In genomic region chr3:84582913-84583276, GRCm38 (mm10) we compare ENCODE assay signal across 9 mouse cellular contexts. TPM values are rescaled to one million over a fixed set of nuclear protein-coding genes. Genes with fewer than 3 reads are reported as not detected.
DNase-seq lines count a peak whose midpoint lies in the region; ATAC-seq and TF ChIP-seq lines count a peak whose summit lies in the region.
"Had no signal": no experiment of that assay in that cellular context is flagged by ENCODE, and none has a peak within 500 bp of the region (broad histone marks: within the 10 kb centered on the region; RNA-seq: fewer than 3 reads in every experiment).

No protein-coding gene starts in this region.

- peak overlapping the region; percentile 93 for H3K4me2 ChIP-seq in forebrain, embryonic 12.5 days
- H3K4me2 ChIP-seq in liver, embryonic 13.5 days, result peak overlapping the region; percentile 93

- TF ChIP-seq EP300 in heart, adult 2 months (IDR thresholded peaks at IDR 0.05; ENCODE audit: insufficient read depth, low read depth, low read length), result no peak

- under 1% methylated on average over 27 of the region's 27 CpGs for WGBS in heart, adult 2 months
- WGBS in forebrain, embryonic 12.5 days, result 0% methylated on average over 27 of the region's 27 CpGs
- under 1% methylated on average over 27 of the region's 27 CpGs for WGBS in liver, embryonic 13.5 days (ENCODE audit: insufficient replicate concordance)

- peaks cover 8% of the 10 kb centered on the region; the same call in 1 of the 2 replicates for H3K36me3 ChIP-seq in heart, adult 2 months (ENCODE audit: control insufficient read depth, insufficient read depth, low read length)
- H3K36me3 ChIP-seq in forebrain, embryonic 12.5 days (replicated peaks), result no peaks in the 10 kb centered on the region
- H3K36me3 ChIP-seq in liver, embryonic 13.5 days, result no peaks in the 10 kb centered on the region

- H3K9me3 ChIP-seq in forebrain, embryonic 12.5 days, result no peaks in the 10 kb centered on the region
- no peaks in the 10 kb centered on the region for H3K9me3 ChIP-seq in liver, embryonic 13.5 days (replicated peaks)

- no peak for DNase-seq in heart, adult 2 months
- no peak for DNase-seq in heart, postnatal 14 days
- DNase-seq in liver, embryonic 13.5 days, result no peak
- DNase-seq in urinary bladder, postnatal 10 days (ENCODE audit: low spot score), result no peak
- DNase-seq in yolk sac, embryonic 10.5 days (ENCODE audit: low spot score), result no peak

- H3K27ac ChIP-seq in heart, adult 2 months, result peak overlapping the region; percentile 87
- peak overlapping the region; percentile 89 for H3K27ac ChIP-seq in forebrain, embryonic 12.5 days
- no peak overlapping the region for H3K27ac ChIP-seq in liver, embryonic 13.5 days

- H3K4me3 ChIP-seq in heart, adult 2 months, result peak overlapping the region; percentile 75
- H3K4me3 ChIP-seq in forebrain, embryonic 12.5 days (replicated peaks), result peak overlapping the region; percentile 62
- peak overlapping the region; percentile 70 for H3K4me3 ChIP-seq in liver, embryonic 13.5 days (replicated peaks)

- H3K9ac ChIP-seq in heart, adult 2 months (ENCODE audit: low read depth, low read length), result peak overlapping the region; percentile 73
- H3K9ac ChIP-seq in forebrain, embryonic 12.5 days, result peak overlapping the region; percentile 81
- peak overlapping the region; percentile 81 for H3K9ac ChIP-seq in liver, embryonic 13.5 days

- intact Hi-C loops in heart, adult 2 months (cut with DNase I), result loop anchor here (10.0 kb wide), 1 partner anchor 992 kb away; the partner anchor contains the start of gene Gatb
- intact Hi-C loops in heart, postnatal 14 days (cut with DNase I), result no loop called here

- TF ChIP-seq POLR2A in heart, adult 2 months (IDR thresholded peaks at IDR 0.05; ENCODE audit: insufficient read depth, low read depth, low read length), result no peak

- H3K4me1 ChIP-seq in heart, adult 2 months (ENCODE audit: control insufficient read depth, insufficient read depth, low read length), result peaks cover 2% of the 10 kb centered on the region
- peaks cover 27% of the 10 kb centered on the region for H3K4me1 ChIP-seq in forebrain, embryonic 12.5 days
- H3K4me1 ChIP-seq in liver, embryonic 13.5 days (replicated peaks), result peaks cover 27% of the 10 kb centered on the region

- TF ChIP-seq CTCF in heart, adult 2 months (IDR thresholded peaks at IDR 0.05), result no peak

- H3K79me2 ChIP-seq in heart, adult 2 months (replicated peaks; ENCODE audit: control insufficient read depth, insufficient read depth, low read length), result no peaks in the 10 kb centered on the region

- peak; percentile 37 for ATAC-seq in CD4-positive, CD25-positive, alpha-beta regulatory T cell, adult 4 months
- peak; percentile 67 for ATAC-seq in forebrain, embryonic 12.5 days (ENCODE audit: low FRiP score)
- ATAC-seq in liver, embryonic 13.5 days (ENCODE audit: low read depth), result no peak
- no peak; the same call in 1 of the 2 replicates for ATAC-seq in monocyte, adult 5-6 weeks (replicated peaks; ENCODE audit: insufficient number of reproducible peaks, low FRiP score, low TSS enrichment, poor library complexity, severe bottlenecking)

- no peaks in the 10 kb centered on the region for H3K27me3 ChIP-seq in heart, adult 2 months (ENCODE audit: control insufficient read depth, insufficient read depth, low read length)
- no peaks in the 10 kb centered on the region for H3K27me3 ChIP-seq in forebrain, embryonic 12.5 days
- H3K27me3 ChIP-seq in liver, embryonic 13.5 days, result peaks cover 2% of the 10 kb centered on the region; the same call in 1 of the 2 replicates

RNA-seq across cellular contexts. Expression of gene Arfip1, which starts 0.5 kb away (rescaled TPM):
- 10 to 100 TPM; 14.8 TPM for total RNA-seq in heart, adult 2 months (2021)
- polyA plus RNA-seq in heart, adult 2 months (2012; rRNA removed), result 5.6 and 9.8 TPM in 2 replicates
- total RNA-seq in heart, postnatal 14 days (2021), result 10 to 100 TPM; 17.8 to 18.9 TPM
- polyA plus RNA-seq in CD4-positive, CD25-positive, alpha-beta regulatory T cell, adult 4 months (2017; shearing (Covaris generic)), result 10 to 100 TPM; 37.0 to 40.9 TPM
- polyA plus RNA-seq in forebrain, embryonic 12.5 days (2016; fragmentation: Nextera tagmentation; extraction: Ambion mirVana), result 31.0 and 31.8 TPM in 2 replicates
- 14.2 and 16.8 TPM in 2 replicates for polyA plus RNA-seq in liver, embryonic 13.5 days (2015; fragmentation: Nextera tagmentation; extraction: Ambion mirVana)
- total RNA-seq in monocyte, adult 5-6 weeks (2017), result 61.3 to 80.6 TPM (median 68.6 TPM) in 3 replicates

RNA-seq across cellular contexts. Expression of gene Tigd4, which starts 10.5 kb away (rescaled TPM):
- under 1 TPM in 1 of 2 experiments, not detected in 1; 0.08 TPM for total RNA-seq in heart, adult 2 months (2021)
- not detected in 2 replicates for polyA plus RNA-seq in heart, adult 2 months (2012; rRNA removed)
- under 1 TPM; 0.07 to 0.15 TPM for total RNA-seq in heart, postnatal 14 days (2021)
- not detected for polyA plus RNA-seq in CD4-positive, CD25-positive, alpha-beta regulatory T cell, adult 4 months (2017; shearing (Covaris generic))
- polyA plus RNA-seq in forebrain, embryonic 12.5 days (2016; fragmentation: Nextera tagmentation; extraction: Ambion mirVana), result not detected in 2 replicates
- 0.08 TPM in 1 of 2 replicates, not detected in the other for polyA plus RNA-seq in liver, embryonic 13.5 days (2015; fragmentation: Nextera tagmentation; extraction: Ambion mirVana)
- total RNA-seq in monocyte, adult 5-6 weeks (2017), result not detected in 3 replicates
- total RNA-seq: granulocyte monocyte progenitor cell, adult 5-6 weeks had no signal

Comparison
In these comparisons a context has a peak if more than half of its experiments do, and no peak if none do; other contexts are left out.
1. ATAC-seq: peak in CD4-positive, CD25-positive, alpha-beta regulatory T cell, adult 4 months (single experiment) and forebrain, embryonic 12.5 days (single experiment); none in liver, embryonic 13.5 days (single experiment) and monocyte, adult 5-6 weeks (single experiment).
2. Peak in every context shown above with its lines, with median percentiles within 50 percentile points of each other: H3K4me3 ChIP-seq and H3K9ac ChIP-seq.